ENCODE assay signal across 20 mouse cellular contexts in genomic region chr3:138834174-138834573, GRCm38 (mm10).
A peak's percentile ranks its signal among the peaks of the same experiment; 100 is the strongest.
DNase-seq lines count a peak whose midpoint lies in the region; ATAC-seq lines count a peak whose summit lies in the region.
"Had no signal": no experiment of that assay in that cellular context is flagged by ENCODE, and none has a peak within 500 bp of the region (broad histone marks: within the 10 kb centered on the region; RNA-seq: fewer than 3 reads in every experiment).

No protein-coding gene starts in this region.

- intact Hi-C loops in heart, postnatal 25 days (cut with DNase I) = loop anchor here (10.0 kb wide), 1 partner anchor 189 kb away; no protein-coding TSS in a partner anchor

- DNase-seq in cerebellum, postnatal 14 days = no peak
- peak; percentile 51 for DNase-seq in layer of hippocampus, adult 9-11 months
- DNase-seq in layer of hippocampus, adult 8-10 months (ENCODE audit: low spot score in 2 of 2) = no peak
- DNase-seq in right cerebral cortex, adult 18-20 months = peak; percentile 86
- DNase-seq in right cerebral cortex, postnatal 4 days = no peak
- DNase-seq in heart, postnatal 25 days (ENCODE audit: low spot score) = no peak
- DNase-seq: adrenal gland, adult 8-10 months; cerebellum, adult 11 months; gastrocnemius, postnatal 25 days; heart, adult 18-20 months; heart, postnatal 4 days; kidney, adult 8-10 months; kidney, postnatal 4 days; liver; lung, embryonic 14.5 days; thymus, postnatal 14 days had no signal

- 0 out of 2 replicates have a peak, but pooled peaks have one; percentile 7 for ATAC-seq in cerebellum, adult (ENCODE audit: insufficient number of reproducible peaks, low FRiP score, low TSS enrichment)
- ATAC-seq: forebrain, embryonic 13.5 days; intestine, embryonic 16.5 days; midbrain, embryonic 15.5 days had no signal

Comparison
In these comparisons a context has a peak if more than half of its experiments do, and no peak if none do; other contexts are left out.
1. DNase-seq: peak in layer of hippocampus, adult 9-11 months (single experiment) and right cerebral cortex, adult 18-20 months (single experiment); none in cerebellum, postnatal 14 days (0 of 2), layer of hippocampus, adult 8-10 months (0 of 2), right cerebral cortex, postnatal 4 days (single experiment) and heart, postnatal 25 days (single experiment).